Mouse (Mus musculus) c-Kit-positive CD71-positive TER-119-positive erythroid progenitor cells, embryonic 14.5 days (primary cell): Measurements from ENCODE around the gene Gm6592.
A peak's percentile ranks its signal among the peaks of the same experiment; 100 is the strongest.
"Not testable (repeated sequence)": the region's sequence is repeated elsewhere in the genome, so short reads cannot be mapped to it uniquely, and the experiment has no call there.

Source experiments
- DNase-seq: peaks from one replicate; pipeline ENCODE4 v3.0.0-alpha.2; 2013; ENCODE audit warnings: low spot score

Gm6592 gene

GRCm38 (mm10) chrX:8843694-8844093 is at the start of gene Gm6592:
TSS of gene Gm6592 (plus strand) at chrX:8843994.
- no peak for DNase-seq

- DNase-seq: not testable (repeated sequence)
Measured at GRCm38 (mm10) chrX:8803391-8803790, 40.4 kb upstream of the Gm6592 start, which contains the start of gene Ssxb5. TSS of gene Ssxb5 (plus strand) at chrX:8803691.

GRCm38 (mm10) chrX:8832043-8832442 is 11.8 kb upstream of the Gm6592 start:
- DNase-seq: no peak

- DNase-seq: no peak
Measured at GRCm38 (mm10) chrX:8852486-8852885, 8.7 kb downstream of the Gm6592 start.

- peak; percentile 1 for DNase-seq
Measured at GRCm38 (mm10) chrX:8864331-8864730, 20.5 kb downstream of the Gm6592 start.

GRCm38 (mm10) chrX:8873953-8874352 is 30.2 kb downstream of the Gm6592 start, which contains the start of gene Gm5751:
TSS of gene Gm5751 (plus strand) at chrX:8874253.
- DNase-seq: not testable (repeated sequence)

- no peak for DNase-seq
Measured at GRCm38 (mm10) chrX:8884336-8884735, 40.5 kb downstream of the Gm6592 start.

GRCm38 (mm10) chrX:8891975-8892342 is 48.2 kb downstream of the Gm6592 start:
- DNase-seq: no peak

- DNase-seq: no peak
Measured at GRCm38 (mm10) chrX:8892343-8893155, 48.8 kb downstream of the Gm6592 start, which contains the start of gene B630019K06Rik. TSS of gene B630019K06Rik (plus strand) at chrX:8892382.

- no peak for DNase-seq
Measured at GRCm38 (mm10) chrX:8893182-8893651, 49.4 kb downstream of the Gm6592 start.
